8 mouse cellular contexts compared by ENCODE assay signal in genomic region chr7:80186531-80187296, GRCm38 (mm10). TPM values are rescaled to one million over a fixed set of nuclear protein-coding genes. Genes with fewer than 3 reads are reported as not detected.
DNase-seq lines count a peak whose midpoint lies in the region; ATAC-seq and TF ChIP-seq lines count a peak whose summit lies in the region.

Gene Sema4b, plus strand, starts transcription at chr7:80186841.

- TF ChIP-seq CTCF in layer of hippocampus, adult 2 months (conservative IDR thresholded peaks at IDR 0.05) = peak; percentile 55
- TF ChIP-seq CTCF in testis, adult 2 months (IDR thresholded peaks at IDR 0.05; ENCODE audit: control insufficient read depth, insufficient read depth, insufficient replicate concordance, low read depth, low read length) = no peak

- peak; percentile 92 for DNase-seq in ES-CJ7 (ENCODE audit: low read depth, low spot score)
- DNase-seq in cerebellum, adult 9-10 months = peak; percentile 86
- peak; percentile 94 for DNase-seq in heart, postnatal 4 days
- DNase-seq in layer of hippocampus, adult 2 months (ENCODE audit: low spot score in 2 of 2) = peak; percentile 96
- DNase-seq in lung, adult 18-20 months = peak; percentile 89 to 93

- peak; percentile 64 for TF ChIP-seq POLR2A in testis, adult 2 months (IDR thresholded peaks at IDR 0.05; ENCODE audit: control insufficient read depth, low read depth, low read length)

- under 1% methylated on average over 51 of the region's 51 CpGs for WGBS in neural tube, embryonic 15.5 days

- no peaks in the 10 kb centered on the region for H3K36me3 ChIP-seq in neural tube, embryonic 15.5 days
- no peaks in the 10 kb centered on the region for H3K36me3 ChIP-seq in testis, adult 2 months (ENCODE audit: control insufficient read depth, insufficient read depth, low read length)

- peaks cover 56% of the 10 kb centered on the region for H3K4me1 ChIP-seq in neural tube, embryonic 15.5 days
- H3K4me1 ChIP-seq in testis, adult 2 months (ENCODE audit: control insufficient read depth, insufficient read depth, low read length) = peaks cover 17% of the 10 kb centered on the region

- peak within 1 kb of the TSS; percentile 99 for H3K27ac ChIP-seq in layer of hippocampus, adult 2 months
- peak within 1 kb of the TSS; percentile 83 for H3K27ac ChIP-seq in neural tube, embryonic 15.5 days (replicated peaks)
- peak within 1 kb of the TSS; percentile 93 for H3K27ac ChIP-seq in testis, adult 2 months (ENCODE audit: control insufficient read depth, insufficient read depth, low read depth, low read length)

- peak within 1 kb of the TSS; percentile 57 for H3K4me3 ChIP-seq in layer of hippocampus, adult 2 months
- peak within 1 kb of the TSS; percentile 53 for H3K4me3 ChIP-seq in neural tube, embryonic 15.5 days (replicated peaks)
- peak within 1 kb of the TSS; percentile 80 for H3K4me3 ChIP-seq in testis, adult 2 months (ENCODE audit: control insufficient read depth, low read depth, low read length)

- H3K27me3 ChIP-seq in neural tube, embryonic 15.5 days (replicated peaks) = no peaks in the 10 kb centered on the region
- H3K27me3 ChIP-seq in testis, adult 2 months (ENCODE audit: control insufficient read depth, insufficient read depth, low read length) = no peaks in the 10 kb centered on the region

- peak; percentile 95 for ATAC-seq in frontal cortex, adult (ENCODE audit: low TSS enrichment)
- ATAC-seq in neural tube, embryonic 15.5 days (ENCODE audit: low FRiP score) = peak; percentile 91

- no peaks in the 10 kb centered on the region for H3K9me3 ChIP-seq in neural tube, embryonic 15.5 days (replicated peaks)

- peak within 1 kb of the TSS; percentile 52 for H3K9ac ChIP-seq in neural tube, embryonic 15.5 days (replicated peaks)

- H3K4me2 ChIP-seq in neural tube, embryonic 15.5 days = peak within 1 kb of the TSS; percentile 74

RNA-seq across cellular contexts. Expression of gene Sema4b, which starts in this region (rescaled TPM):
- total RNA-seq in heart, postnatal 4 days (2021) = 10 to 100 TPM; 14.3 to 16.1 TPM
- total RNA-seq in layer of hippocampus, adult 2 months (2021) = 10 to 100 TPM; 25.7 to 27.5 TPM
- 22.7 and 25.8 TPM in 2 replicates for polyA plus RNA-seq in neural tube, embryonic 15.5 days (2015; fragmentation: Nextera tagmentation; extraction: Ambion mirVana)
- polyA plus RNA-seq in testis, adult 2 months (2012; rRNA removed) = 5.2 and 5.6 TPM in 2 replicates

Comparison
In these comparisons a context has a peak if more than half of its experiments do, and no peak if none do; other contexts are left out.
1. Peak in every context shown above with its lines: DNase-seq, ATAC-seq, H3K4me3 ChIP-seq and H3K27ac ChIP-seq.